Mouse (Mus musculus): ENCODE measurements around the gene Rnft2.

Gene Rnft2

DNA sequence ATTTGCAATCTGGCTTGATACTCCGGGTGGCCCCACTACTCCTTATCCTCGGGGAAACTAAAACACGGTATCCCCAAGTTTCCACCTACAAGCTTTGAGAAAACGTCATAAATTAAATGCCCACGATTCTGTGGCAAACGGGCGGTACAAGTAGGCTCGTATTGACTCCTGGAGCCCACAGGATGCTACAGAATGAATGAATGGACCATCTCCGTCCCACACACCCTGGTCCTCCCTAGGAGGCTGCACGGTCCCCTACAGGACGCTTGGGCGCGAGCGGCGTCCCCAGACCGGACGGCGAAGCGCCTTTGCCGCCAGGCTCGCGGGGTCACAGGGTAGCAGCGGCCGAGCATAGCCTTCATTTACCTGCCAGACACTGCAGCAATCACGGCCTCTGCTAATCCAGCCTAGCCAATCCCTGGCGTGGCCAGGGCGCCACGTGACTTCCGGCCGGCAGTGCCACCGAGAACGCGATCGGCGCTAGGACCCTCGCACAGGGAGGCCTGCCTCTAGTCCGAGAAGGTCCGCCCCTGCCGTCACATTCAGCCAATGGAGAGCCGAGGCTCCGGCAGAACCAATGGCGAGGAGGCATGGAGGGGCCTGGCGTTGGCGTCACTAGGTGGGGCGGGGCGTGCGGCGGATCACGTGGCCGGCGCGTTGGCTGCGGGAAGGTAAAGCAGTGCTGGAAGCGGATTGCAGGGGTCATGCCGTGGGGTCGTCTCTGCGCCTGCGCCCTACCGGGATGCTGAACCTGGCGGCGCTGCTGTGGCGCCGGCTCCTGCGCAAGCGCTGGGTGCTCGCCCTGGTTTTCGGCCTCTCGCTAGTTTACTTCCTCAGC is at the start of gene Rnft2, which contains the start of gene 2410131K14Rik:
Rnft2 (minus strand) TSS at position 511 of the 838 bp plus-strand sequence.
2410131K14Rik (plus strand) TSS at position 622 of the 838 bp plus-strand sequence.
- DNase-seq, result peak; percentile 100

DNA sequence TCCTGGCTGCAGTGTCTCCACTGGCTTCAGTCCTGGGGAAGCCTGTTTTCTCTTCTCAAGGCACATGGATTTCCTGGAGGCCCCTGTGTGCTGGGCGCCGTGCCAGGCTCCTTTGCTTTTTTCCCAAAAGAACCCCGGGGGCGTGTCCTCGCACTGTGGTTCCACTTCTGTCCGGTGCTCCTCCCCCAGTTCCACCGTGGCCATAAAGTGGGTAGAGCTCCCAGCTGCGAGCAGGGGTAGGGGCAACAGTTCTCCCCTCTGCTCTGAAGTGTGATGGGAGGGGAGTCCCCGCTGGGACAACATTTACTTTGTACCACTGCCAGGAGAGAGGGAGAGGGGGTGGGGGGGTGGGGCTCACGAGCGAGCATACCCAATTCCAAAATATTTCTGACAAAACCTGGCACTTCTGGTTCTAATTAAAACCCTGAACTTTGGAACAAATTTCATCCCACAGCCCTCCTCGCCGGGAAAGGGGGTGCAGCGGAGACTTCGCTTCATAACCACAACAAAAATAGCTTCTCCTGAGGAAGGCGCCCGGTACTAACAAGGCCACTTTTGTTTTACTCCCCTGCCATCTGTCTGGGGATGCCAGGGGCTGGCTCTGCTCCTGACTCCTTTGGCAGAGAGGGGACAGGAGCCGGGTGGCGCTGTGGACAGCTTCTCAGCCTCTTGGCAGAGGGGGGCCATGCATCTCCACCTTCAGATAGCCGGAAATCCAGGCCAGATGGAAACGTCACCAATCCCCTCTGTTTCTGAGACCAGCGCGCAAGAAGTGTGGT is 49.4 kb upstream of the Rnft2 start:
- peak; percentile 72 for DNase-seq

DNA sequence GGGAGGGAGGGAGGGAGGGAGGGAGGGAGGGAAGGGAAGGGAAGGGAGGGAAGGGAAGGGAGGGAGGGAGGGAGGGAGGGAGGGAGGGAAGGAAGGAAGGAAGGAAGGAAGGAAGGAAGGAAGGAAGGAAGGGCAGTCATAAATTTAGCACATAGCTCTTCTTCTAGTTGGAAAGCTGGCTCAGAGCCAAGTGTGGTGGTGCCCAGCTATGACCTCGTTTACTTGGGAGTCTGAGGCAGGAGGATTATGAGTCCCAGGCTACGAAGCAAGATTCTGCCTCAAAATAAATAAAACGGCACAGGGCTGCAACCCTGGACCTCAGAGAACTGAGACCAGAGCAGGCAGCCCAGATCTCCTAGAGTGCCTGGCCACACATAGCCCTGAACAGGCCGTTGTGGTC is 47.6 kb upstream of the Rnft2 start:
- no peak for DNase-seq

DNA sequence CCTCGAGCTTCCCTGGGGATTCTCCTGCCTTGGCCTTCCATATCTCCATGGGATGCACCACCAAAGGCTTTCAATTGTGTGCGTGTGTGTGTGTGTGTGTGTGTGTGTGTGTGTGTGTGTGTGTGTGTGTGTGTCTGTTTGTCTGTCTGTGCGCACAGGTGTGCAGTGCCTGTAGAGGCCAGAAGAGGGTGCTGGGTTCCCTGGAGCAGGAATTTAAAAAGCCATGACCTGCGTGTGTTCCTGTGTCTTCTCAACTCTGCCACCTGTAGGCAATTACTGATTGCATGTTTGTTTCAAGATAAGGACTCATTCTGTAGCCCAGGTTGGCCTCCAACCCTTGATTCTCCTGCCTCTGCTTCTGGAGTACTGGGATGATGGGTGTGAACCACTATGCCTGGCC is 46.5 kb upstream of the Rnft2 start:
- no peak for DNase-seq

DNA sequence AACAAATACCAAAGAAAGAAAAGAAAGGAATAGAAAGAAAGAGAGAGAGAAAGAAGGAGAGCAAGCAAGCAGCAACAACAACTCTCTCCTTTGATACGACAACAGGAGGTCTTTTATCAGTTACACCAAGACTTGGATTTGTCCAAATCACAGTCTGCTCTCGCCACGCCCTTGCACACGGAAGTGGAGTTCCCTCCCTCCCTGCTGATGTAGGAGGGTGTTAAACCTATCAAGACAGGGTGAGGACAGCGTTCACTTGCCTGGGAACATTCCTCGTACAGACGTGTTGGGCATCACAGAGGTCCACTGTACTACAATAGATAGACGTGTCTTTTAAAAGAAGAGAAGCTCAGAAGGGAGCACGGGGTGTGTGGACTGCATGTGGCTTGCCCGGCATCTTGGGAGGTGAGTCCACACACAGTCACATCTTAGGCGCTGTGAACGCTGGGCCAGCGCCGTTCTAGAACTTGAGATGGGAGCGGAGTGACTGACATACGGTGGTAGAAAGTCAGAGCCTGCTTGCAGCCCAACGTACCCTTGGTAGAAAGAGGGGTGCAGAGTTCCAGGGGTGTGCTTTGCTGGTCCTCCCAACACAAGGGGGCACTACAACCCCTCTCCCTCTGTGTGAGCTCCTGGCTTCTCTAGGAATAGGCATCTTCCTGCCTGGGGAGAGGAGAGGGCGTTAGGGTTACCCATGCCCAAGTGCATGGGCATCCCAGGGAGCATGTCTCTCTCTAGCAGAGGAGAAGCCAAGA is 33.0 kb upstream of the Rnft2 start:
- DNase-seq, result no peak

DNA sequence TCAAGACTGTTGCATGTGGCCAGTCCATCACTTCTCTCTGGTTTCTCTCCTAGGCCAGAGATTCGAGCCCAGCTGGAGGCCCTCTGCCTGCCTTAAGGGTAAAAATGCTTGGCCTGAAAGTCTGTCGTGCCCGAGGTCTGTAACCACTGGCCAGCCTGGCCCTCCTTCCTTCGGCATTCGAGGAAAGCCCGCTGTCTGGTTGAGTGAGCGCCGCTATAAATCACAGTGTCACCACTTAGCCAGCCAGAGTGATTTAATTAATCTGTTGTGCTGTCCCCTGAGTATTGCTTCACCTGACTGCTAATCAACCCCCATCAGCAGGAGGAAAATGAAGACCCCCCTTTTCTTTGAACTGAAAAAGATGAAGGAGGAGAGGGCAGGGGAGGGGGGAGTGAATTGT is 31.8 kb upstream of the Rnft2 start:
- DNase-seq, result no peak

DNA sequence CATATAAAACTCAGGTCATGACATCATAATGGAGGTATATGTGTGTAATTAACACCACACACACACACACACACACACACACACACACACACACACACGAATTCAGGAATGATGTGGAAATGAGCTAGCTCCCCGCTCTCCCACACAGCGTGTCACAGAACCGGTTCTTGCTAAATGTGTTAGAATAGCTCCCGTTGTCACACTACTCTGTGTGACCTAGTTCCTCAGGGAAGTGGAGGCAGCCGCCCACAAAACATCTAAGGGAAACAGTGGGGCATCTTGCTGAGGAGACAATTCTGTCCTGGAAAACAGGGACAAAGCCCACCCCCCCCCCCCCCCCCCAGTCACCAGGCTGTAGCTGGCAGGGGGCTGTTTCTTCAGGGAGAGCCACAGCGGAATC is 31.4 kb upstream of the Rnft2 start:
- DNase-seq, result no peak

DNA sequence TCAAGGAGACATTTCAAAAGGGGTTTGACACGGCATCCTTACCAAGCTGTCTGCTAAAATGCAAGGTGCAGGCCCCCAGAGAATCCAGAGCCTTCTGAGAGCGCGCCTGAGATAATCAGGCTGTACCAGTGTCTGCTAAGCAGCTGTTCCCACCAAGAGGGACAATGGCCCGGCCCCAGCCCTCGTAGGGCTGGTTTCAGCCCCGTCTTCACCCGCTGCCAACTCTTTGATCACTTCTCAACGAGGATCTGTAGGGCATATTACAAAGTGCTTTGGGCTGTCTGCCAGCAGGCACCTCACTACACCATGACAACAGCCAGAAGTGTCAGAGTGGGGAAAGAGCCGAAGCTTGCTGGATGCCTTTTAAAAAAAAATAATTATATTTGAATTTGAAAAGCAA is 29.6 kb upstream of the Rnft2 start:
- no peak for DNase-seq

DNA sequence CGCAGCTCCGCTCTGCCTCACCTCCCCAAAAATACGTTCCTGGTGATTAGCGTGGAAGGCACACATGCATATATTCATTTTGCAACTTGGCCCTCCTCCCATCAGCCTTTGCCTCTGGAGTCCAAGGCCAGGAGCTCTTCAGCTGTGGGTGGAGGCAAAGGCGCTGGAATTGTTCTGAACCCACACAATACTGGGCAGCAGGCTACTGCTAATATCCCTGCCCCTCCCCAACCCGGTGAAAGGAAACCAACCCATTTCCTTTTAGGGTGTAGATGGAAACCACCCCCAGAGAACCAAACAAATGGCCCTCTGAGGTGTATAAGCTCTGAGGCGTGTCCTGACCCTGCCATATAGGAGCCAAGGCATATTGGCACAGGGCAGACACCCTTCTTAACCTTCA is 28.5 kb upstream of the Rnft2 start:
- DNase-seq, result no peak

DNA sequence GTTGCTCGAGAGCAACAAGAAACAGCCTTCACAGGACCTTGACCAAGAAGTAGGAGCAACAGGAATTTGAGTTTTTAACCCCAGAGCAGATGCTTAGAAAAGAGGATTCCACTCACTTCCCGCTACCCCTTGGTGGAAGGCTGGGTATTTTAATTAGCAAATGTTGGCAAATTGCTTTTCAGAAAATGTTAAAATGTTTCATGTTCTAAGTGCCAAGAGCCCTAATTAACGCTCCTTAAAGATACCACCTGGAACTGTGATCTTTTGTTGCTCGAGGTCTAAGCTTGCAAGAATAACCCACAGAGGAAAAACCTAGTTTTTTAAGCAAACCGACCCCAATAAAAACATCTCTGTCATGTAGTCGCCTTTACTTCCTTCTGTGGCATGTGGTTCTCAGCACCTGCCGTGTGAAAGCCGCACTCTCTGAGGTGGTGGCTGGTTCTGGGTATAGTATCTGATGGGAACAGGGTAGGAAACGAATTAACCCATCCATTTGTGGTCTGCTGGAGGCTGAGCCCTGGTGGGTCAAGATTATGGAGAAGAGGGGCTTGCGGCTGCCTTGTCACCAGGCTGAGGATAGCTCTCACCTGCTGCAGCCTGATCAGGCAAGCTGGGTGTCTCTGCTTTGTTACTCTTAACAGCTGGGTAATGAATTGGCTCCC is 26.7 kb upstream of the Rnft2 start:
- no peak for DNase-seq

DNA sequence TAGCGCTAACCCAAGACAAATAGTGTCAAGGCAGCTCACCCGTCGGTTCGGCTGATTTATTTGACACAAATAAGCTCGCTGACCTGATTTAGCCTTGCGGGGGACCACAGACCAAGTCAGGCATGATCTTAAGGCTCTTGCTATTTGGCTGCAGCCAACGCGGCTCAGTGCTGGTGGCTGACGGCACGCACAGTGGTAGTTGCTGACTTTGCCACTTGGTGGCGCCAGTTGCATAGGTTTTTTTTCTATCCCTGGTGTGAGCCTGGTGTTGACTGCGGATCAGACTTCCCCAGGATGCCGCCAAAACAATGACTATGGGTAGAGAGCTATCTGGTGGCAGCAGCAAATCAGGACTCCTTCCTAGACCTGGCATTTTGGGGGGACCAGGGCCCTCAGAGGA is 24.1 kb upstream of the Rnft2 start:
- DNase-seq, result peak; percentile 86

DNA sequence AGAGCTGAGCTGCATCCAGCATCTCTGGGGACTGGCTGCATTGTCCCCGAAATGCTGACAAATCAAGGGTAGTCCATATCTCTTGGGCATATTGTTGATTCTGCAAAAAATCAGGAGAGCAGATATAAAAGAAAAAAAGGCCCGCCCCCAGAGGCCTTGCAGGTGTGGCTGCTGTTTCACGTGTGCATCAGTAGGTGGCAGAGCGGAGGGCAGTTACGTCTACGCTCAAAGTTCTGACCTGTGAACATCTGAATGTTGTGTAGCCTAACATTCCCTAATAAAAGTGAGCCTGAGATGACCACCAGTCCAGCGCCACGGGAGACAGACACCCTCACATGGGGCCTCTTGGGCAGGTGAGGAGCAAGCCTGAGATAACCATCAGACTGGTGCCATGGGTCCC is 21.4 kb upstream of the Rnft2 start:
- DNase-seq, result no peak

DNA sequence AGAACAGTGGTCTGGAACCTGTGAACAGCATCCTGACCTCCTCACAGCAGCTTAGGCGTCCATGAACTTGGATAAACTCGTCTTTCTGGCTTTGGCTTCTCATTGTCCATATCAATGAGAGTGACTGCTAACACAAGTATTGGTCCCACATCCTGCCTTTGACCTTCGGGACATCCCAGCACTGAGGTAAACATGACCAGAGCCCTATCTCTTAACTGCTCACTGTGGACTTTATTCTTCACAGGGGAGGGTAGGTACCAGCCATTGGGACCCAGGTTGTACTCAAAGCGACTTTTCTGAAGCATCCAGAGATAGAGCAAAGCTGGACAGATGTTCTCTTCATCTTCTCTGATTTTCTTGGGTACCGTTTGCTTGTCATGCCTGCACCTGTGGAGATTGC is 20.4 kb upstream of the Rnft2 start:
- no peak for DNase-seq

DNA sequence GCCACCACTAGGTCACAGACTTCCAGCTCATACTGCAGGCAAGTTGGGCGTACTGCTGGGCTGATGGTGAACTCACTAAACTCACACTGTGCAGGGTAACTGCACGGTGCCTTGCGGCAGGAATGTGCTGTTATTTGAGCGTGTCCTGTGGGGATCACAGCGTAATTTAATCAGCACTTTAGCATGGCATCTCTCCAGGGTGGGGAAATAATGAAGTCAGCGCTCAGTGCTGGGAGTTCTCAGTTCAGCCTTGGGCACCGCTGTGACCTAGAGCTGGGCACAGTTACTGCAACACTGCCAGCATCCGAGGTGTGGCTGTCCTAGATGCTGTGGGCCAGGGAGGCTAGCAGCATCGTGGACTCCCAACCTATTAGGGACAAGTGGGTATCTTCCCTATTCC is 19.4 kb upstream of the Rnft2 start:
- no peak for DNase-seq

DNA sequence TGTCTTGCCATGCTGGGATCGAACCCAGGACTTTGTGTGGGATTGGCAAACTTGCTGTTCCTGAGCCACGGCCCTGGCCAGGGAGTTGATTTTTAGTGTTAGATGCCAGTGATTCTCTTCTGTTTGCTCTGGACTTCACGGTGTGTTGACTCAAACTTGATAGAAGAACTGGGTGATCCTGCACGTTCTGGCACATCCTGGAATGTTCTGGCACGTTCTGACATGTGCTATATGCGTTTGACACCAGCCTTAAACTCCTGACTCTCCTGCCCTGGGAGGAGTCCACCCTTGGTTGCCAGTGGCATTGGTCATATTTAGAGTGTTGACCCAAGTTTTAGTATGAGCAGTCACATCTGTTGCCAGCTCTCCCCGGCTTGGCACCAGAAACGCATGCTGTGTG is 17.5 kb upstream of the Rnft2 start:
- DNase-seq, result no peak

DNA sequence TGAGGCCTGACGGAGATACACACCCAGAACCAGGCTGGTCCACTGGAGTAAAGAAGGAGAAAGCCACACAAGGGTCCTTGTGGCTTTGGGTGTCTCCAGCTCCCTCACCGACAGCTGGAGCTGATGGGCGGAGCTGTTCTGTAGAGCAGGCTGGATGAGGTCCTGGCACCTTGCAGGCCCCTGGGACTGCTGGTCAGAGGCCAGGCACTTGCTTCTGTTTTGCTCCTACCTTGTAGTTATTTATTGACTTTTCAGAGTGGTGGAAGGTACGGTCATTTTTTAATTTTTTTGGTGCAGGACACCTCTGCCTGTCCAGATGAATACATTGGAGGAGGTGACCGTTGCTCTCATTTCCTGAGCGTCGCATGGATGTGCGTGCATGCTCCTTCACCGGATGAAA is 16.3 kb upstream of the Rnft2 start:
- DNase-seq, result no peak

DNA sequence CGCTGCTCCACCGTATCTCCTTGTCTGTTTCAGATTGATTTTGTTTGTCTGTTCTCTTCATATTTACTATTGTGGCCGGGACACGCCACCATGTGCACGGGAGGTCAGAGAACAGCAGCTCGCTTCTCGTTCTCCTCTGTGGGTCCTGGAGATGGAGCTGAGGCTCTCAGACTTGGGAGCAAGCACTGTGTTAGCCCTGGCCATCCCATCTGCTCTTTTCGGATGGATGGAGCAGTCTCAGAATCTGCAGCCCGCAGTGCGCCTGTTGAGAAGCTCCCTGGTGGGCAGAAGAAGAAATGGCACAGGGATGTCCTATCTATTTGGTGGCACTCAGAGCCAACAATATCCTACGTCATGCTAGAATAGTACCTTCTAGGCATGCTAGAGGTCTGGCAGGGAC is 15.7 kb upstream of the Rnft2 start:
- DNase-seq, result no peak

DNA sequence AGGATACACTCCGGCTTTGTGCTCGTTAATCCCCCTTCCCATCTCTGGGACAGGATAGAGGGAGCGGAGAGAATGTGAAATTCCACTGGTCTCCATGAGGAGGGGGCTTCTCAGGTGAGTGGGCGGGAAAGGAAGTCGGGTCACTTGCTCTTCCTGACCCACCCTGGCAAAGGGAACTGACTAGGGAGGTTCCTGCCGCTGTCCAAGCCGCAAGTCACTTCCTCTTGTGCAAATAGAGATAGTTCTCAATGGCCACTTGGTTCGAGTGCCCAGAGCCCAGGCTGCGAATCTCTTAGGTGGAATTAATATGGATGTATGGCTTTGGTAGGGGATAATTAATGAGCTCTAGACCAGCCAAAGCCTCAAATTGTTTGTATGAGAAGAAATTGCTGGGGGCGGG is 15.1 kb upstream of the Rnft2 start:
- DNase-seq, result no peak

DNA sequence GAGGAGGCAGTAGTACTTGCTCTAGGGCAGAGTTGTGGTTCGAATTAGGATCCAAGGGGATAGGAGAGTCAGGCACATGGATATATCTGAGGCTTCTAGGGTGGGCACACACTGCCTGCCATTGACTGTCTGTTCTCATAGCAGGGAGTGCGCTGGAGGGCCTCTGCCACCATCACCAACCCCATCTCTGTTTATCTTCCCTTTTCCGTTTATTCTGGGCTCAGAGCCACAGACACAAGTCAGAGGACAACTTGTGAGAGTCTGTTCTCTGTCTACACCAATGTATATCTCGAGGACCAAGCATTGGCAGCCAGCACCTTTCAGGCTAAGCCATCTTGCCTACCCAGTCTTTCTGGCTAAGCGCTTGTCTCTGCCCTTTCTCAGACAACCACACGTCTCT is 14.7 kb upstream of the Rnft2 start:
- no peak for DNase-seq

DNA sequence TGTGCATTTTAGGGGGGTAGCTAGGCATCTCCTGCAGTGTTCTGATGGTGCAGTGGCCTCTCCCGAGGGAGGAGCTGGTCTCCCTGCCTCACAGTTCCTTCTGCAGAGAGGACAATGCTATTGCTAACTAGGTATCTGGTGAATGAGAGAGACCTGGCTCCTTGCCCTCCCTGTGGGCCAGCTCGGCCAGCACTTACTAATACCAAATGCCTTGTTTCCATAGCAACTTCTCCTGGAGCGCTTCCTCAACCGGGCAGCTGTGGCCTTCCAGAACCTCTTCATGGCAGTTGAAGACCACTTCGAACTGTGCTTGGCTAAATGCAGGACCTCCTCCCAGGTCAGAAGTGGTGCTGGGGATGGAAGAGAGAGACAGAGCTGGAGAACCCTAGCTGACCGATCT is 14.2 kb upstream of the Rnft2 start:
- peak; percentile 17 for DNase-seq

DNA sequence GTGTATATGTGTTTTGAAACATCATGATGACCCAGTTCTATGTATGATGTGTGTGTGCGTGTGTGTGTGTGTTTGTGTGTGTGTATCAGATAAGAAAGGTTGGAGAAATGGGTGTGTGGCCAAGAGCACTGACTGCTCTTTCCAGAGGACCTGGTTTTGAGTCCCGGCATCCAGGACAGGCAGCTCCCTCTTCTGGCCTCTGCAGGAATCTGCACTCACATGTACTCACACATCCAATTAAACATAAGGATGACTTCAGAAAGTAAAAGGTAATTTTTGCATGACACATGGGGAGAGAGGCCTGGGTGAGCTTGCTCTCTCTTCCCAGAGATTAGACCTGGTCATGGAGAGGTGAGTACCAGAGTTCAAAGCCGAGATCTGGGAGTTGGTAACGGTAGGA is 12.1 kb upstream of the Rnft2 start:
- DNase-seq, result no peak

DNA sequence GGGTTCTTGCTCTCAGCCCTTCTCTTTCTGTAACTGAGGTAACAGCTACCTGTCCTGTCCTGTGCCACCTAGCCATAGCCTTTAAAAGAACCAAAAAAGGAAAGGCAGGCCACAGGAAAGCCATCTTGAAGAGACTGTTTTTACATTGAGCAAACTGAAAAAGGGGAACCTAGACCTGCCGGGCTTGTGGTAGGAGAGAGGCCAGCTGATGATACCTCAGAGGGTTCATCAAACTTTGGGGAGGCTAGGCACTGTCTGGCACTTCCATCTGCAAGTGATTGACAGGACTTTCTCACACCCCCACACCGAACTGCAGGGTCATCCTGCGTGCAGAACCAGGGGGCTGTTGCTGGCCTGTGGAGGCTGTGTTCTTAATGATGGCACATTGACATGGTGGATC is 8.6 kb upstream of the Rnft2 start:
- DNase-seq, result no peak

DNA sequence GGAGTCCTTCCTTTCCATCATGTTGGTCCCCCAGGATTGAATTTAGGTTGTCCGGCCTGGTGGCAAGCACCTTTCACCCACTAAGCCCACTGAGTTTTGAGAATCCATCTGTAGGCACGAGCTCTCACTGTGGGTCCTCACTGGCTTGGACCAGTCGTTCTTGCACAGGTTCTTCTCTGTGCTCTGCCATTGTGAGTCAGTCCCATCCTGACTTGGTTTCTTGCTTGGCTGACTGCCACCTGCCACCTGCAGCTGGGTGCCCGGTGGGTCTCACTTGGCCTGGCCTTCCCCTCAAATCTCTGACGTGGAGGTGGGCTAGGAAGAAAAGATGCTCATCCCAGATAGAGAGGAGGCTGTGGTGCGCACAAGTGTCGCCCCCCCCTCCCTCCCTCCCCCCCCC is 6.1 kb upstream of the Rnft2 start:
- no peak for DNase-seq

All from right cerebral cortex, postnatal 25 days (tissue).